Mouse (Mus musculus): ENCODE results near the gene Ogfrl1. TPM values are rescaled to one million over a fixed set of nuclear protein-coding genes. Genes with fewer than 3 reads are reported as not detected.

The Ogfrl1 gene
- polyA plus RNA-seq, 2 experiments = 7.4 to 16.5 TPM

DNA sequence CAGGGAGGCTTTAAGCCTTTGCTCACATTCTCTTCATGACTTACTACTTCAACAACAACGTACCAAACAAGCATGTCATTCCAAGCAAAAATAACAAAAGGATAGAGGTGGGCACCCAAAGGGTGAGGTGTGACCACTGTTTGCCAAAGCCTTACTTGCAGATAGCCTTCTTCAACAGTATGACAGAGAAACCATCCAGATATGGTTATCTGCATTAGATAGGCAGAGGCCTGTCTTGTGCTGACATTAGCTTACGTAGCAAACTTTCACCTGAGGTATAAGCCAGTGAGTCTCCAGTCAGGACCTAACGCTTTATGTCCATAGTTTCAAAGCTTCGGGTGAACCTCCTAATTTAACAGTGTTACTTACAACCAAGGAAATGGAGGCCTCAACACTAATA, 23.4 kb downstream of the Ogfrl1 start:
- peaks cover 5 to 20% of the 10 kb centered on the region in 2 experiments for H3K4me1 ChIP-seq (replicated peaks; ENCODE audit: control insufficient read depth in 2 of 2, insufficient read depth in 2 of 2, low read length in 1 of 2)
- no peak overlapping the region for H3K9ac ChIP-seq (replicated peaks)
- 53% methylated on average over 4 of the region's 4 CpGs for WGBS (ENCODE audit: insufficient replicate concordance)
- no peak overlapping the region for H3K4me2 ChIP-seq (ENCODE audit: low read depth)
- TF ChIP-seq EP300 (IDR thresholded peaks at IDR 0.05; ENCODE audit: low read depth) = peak; percentile 57
- no peak for TF ChIP-seq CTCF (IDR thresholded peaks at IDR 0.05; ENCODE audit: low read depth)
- no peak for DNase-seq (ENCODE audit: low read depth in 3 of 3, low spot score in 3 of 3)
- no peak overlapping the region for H3K27ac ChIP-seq
- no peak overlapping the region for H3K4me3 ChIP-seq (ENCODE audit: insufficient read depth in 1 of 2, low read depth in 2 of 2, low read length in 2 of 2)
- ATAC-seq (ENCODE audit: insufficient read depth) = peak; percentile 66; the same call in 1 of the 2 replicates
- peaks cover 23% of the 10 kb centered on the region for H3K36me3 ChIP-seq (replicated peaks; ENCODE audit: control insufficient read depth, insufficient read depth, low read depth)
- H3K9me3 ChIP-seq (ENCODE audit: control insufficient read depth, low read length) = no peaks in the 10 kb centered on the region
- H3K27me3 ChIP-seq (ENCODE audit: control insufficient read depth, insufficient read depth, low read length) = no peaks in the 10 kb centered on the region

DNA sequence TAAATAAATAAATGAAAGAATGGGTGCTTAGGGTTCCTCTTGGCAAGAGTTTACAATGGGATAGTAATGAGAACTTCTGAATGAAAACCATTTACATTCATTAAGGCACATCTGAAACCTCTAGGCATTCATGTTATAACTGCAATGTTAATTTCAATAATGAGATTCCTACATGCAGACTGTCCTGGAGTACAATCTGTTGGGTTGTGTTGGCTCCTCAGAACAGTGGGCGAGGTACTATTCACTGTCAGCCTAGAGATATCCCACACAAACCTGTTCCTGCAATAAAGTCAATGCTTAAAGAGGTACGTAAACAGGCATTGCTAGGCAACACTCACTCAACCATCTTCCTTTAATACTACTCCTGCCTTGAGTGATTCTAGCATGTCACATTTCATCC, 32.0 kb downstream of the Ogfrl1 start:
- no peak overlapping the region for H3K27ac ChIP-seq
- H3K27me3 ChIP-seq (ENCODE audit: control insufficient read depth, insufficient read depth, low read length) = no peaks in the 10 kb centered on the region
- H3K4me1 ChIP-seq (replicated peaks; ENCODE audit: control insufficient read depth in 2 of 2, insufficient read depth in 2 of 2, low read length in 1 of 2) = no peaks in the 10 kb centered on the region
- no peak for TF ChIP-seq EP300 (IDR thresholded peaks at IDR 0.05; ENCODE audit: low read depth)
- no peak for TF ChIP-seq CTCF (IDR thresholded peaks at IDR 0.05; ENCODE audit: low read depth)
- ATAC-seq (ENCODE audit: insufficient read depth) (no peak), DNase-seq (ENCODE audit: low read depth in 3 of 3, low spot score in 3 of 3) (no peak)
- H3K4me2 ChIP-seq (ENCODE audit: low read depth) = no peak overlapping the region
- peaks cover 4% of the 10 kb centered on the region; the same call in 1 of the 2 replicates for H3K36me3 ChIP-seq (replicated peaks; ENCODE audit: control insufficient read depth, insufficient read depth, low read depth)
- H3K9me3 ChIP-seq (ENCODE audit: control insufficient read depth, low read length) = no peaks in the 10 kb centered on the region
- H3K4me3 ChIP-seq (ENCODE audit: insufficient read depth in 1 of 2, low read depth in 2 of 2, low read length in 2 of 2) = no peak overlapping the region
- H3K9ac ChIP-seq (replicated peaks) = no peak overlapping the region
- WGBS (ENCODE audit: insufficient replicate concordance) = 81% methylated on average over 2 of the region's 2 CpGs

DNA sequence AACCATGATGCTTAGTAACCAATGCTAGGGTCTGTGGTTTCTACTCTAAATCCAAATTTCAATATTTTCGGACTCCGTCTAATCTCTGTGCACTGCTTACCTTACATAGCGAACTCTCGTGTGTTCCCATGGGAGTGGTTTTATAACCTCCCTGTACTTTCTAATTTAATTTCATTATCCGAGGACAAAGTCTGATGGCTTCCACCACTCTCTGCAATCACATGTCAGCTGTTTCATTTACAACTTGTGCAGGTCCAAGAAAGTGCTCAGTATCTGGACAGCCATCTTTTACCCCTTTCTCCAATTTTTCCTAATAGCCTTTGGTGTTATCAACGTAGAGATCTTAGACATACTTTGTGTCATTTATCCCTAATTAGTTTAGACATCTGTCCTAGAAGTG, 44.7 kb downstream of the Ogfrl1 start:
- H3K4me2 ChIP-seq (ENCODE audit: low read depth) = no peak overlapping the region
- H3K36me3 ChIP-seq (replicated peaks; ENCODE audit: control insufficient read depth, insufficient read depth, low read depth) = no peaks in the 10 kb centered on the region
- no peaks in the 10 kb centered on the region for H3K9me3 ChIP-seq (ENCODE audit: control insufficient read depth, low read length)
- H3K4me3 ChIP-seq (ENCODE audit: insufficient read depth in 1 of 2, low read depth in 2 of 2, low read length in 2 of 2) = no peak overlapping the region
- ATAC-seq (ENCODE audit: insufficient read depth) = no peak
- TF ChIP-seq CTCF (IDR thresholded peaks at IDR 0.05; ENCODE audit: low read depth) = no peak
- no peak for TF ChIP-seq EP300 (IDR thresholded peaks at IDR 0.05; ENCODE audit: low read depth)
- DNase-seq (ENCODE audit: low read depth in 3 of 3, low spot score in 3 of 3) = no peak
- no peak overlapping the region for H3K9ac ChIP-seq (replicated peaks)
- 76% methylated on average over 6 of the region's 6 CpGs for WGBS (ENCODE audit: insufficient replicate concordance)
- no peak overlapping the region for H3K27ac ChIP-seq
- no peaks in the 10 kb centered on the region for H3K4me1 ChIP-seq (replicated peaks; ENCODE audit: control insufficient read depth in 2 of 2, insufficient read depth in 2 of 2, low read length in 1 of 2)
- H3K27me3 ChIP-seq (ENCODE audit: control insufficient read depth, insufficient read depth, low read length) = no peaks in the 10 kb centered on the region

DNA sequence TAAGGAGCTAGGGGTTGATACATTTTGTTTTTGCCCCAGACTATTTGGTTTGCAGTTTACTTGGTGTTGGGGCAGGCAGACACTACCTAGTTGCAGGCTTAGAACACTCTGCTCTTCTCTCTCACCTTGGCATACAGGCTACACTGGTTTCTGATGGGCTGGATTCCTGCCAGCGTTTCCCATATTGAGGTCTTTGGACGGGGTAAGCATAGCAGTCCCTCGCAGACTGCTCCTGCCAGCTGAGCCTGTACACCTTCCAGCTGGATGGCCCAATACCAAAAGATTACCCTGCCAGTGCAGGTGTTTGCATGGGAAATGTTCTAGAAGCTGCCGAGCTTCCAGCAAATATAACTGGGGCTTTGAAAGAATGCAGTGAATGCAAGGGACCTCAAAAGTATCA, 45.8 kb downstream of the Ogfrl1 start:
- WGBS (ENCODE audit: insufficient replicate concordance) = 64% methylated on average over 4 of the region's 4 CpGs
- Histone ChIP-seq H3K4me1 (replicated peaks; ENCODE audit: control insufficient read depth in 2 of 2, insufficient read depth in 2 of 2, low read length in 1 of 2) (no peaks in the 10 kb centered on the region), H3K36me3 (replicated peaks; ENCODE audit: control insufficient read depth, insufficient read depth, low read depth) (no peaks in the 10 kb centered on the region), H3K4me3 (ENCODE audit: insufficient read depth in 1 of 2, low read depth in 2 of 2, low read length in 2 of 2) (no peak overlapping the region), H3K9me3 (ENCODE audit: control insufficient read depth, low read length) (no peaks in the 10 kb centered on the region), H3K4me2 (ENCODE audit: low read depth) (no peak overlapping the region), H3K27ac (no peak overlapping the region), H3K27me3 (ENCODE audit: control insufficient read depth, insufficient read depth, low read length) (no peaks in the 10 kb centered on the region), H3K9ac (replicated peaks) (no peak overlapping the region)
- no peak for DNase-seq (ENCODE audit: low read depth in 3 of 3, low spot score in 3 of 3)
- ATAC-seq (ENCODE audit: insufficient read depth) = no peak
- TF ChIP-seq EP300 (IDR thresholded peaks at IDR 0.05; ENCODE audit: low read depth) = no peak
- TF ChIP-seq CTCF (IDR thresholded peaks at IDR 0.05; ENCODE audit: low read depth) = no peak

GRCm38 (mm10) chr1:23345633-23346032, 51.9 kb downstream of the Ogfrl1 start:
- Histone ChIP-seq H3K4me1 (replicated peaks; ENCODE audit: control insufficient read depth in 2 of 2, insufficient read depth in 2 of 2, low read length in 1 of 2) (no peaks in the 10 kb centered on the region), H3K9me3 (ENCODE audit: control insufficient read depth, low read length) (no peaks in the 10 kb centered on the region), H3K9ac (replicated peaks) (no peak overlapping the region), H3K4me3 (ENCODE audit: insufficient read depth in 1 of 2, low read depth in 2 of 2, low read length in 2 of 2) (no peak overlapping the region), H3K4me2 (ENCODE audit: low read depth) (no peak overlapping the region), H3K27ac (no peak overlapping the region), H3K27me3 (ENCODE audit: control insufficient read depth, insufficient read depth, low read length) (no peaks in the 10 kb centered on the region), H3K36me3 (replicated peaks; ENCODE audit: control insufficient read depth, insufficient read depth, low read depth) (no peaks in the 10 kb centered on the region)
- ATAC-seq (ENCODE audit: insufficient read depth) = no peak
- DNase-seq (ENCODE audit: low read depth in 3 of 3, low spot score in 3 of 3) = no peak
- TF ChIP-seq EP300 (IDR thresholded peaks at IDR 0.05; ENCODE audit: low read depth) = no peak
- no peak for TF ChIP-seq CTCF (IDR thresholded peaks at IDR 0.05; ENCODE audit: low read depth)
- WGBS (ENCODE audit: insufficient replicate concordance) = 50% methylated on average over 3 of the region's 3 CpGs
